Mouse (Mus musculus): ENCODE results near the gene Rcan1.
A peak's percentile ranks its signal among the peaks of the same experiment; 100 is the strongest.
"Not testable (repeated sequence)": the region's sequence is repeated elsewhere in the genome, so short reads cannot be mapped to it uniquely, and the experiment has no call there.

Gene Rcan1

DNA sequence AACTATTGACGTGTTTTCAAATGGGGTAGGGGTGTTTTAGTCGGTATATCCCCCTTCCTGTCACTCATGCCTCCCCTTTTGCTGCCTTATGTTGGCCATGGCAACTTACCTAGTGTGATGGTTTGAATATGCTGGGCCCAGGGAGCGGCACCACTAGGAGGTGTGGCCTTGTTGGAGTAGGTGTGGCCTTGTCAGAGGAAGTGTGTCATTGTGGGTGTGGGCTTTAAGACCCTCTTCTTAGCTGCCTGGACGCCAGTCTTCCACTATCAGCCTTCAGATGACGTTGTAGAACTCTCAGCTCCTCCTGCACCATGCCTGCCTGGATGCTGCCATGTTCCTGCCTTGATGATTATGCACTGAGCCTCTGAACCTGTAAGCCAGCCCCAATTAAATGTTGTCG is at the start of gene Rcan1:
Gene Rcan1, minus strand, starts transcription at position 162 of the 400 bp plus-strand sequence.
- no peak for DNase-seq (ENCODE audit: low spot score in 2 of 2)

DNA sequence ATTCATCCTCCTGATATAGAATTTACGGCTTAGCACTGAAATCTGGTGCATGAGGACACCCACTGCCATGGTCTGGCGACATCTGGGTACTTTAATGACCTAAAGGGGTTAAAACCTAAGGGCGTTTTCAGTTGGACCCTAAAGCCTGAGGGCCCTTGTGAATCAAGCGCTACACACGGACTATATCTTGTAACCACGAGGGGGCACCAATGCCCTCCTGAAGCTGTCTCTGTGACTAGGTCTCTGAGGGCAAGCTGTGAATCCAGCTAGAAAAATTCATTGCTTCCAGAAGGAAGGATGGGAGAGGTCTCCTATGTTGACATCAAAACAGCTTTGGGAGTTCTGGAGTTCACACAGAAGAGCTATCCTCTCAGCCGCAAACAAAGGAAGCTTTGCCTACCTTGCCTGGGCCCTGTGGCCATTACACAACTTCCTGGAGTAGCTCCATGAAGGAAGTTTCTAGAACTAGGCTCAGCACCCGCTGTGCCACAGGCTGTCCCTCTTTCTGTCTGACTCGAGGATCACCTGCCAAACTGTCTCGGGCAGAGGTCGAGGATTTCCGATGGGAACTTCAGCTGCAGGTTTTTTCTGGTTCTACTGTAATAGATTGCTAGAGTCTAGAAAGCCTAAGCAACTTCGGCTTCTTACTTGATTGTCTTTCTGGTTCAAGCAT is 49.3 kb upstream of the Rcan1 start:
- DNase-seq (ENCODE audit: low spot score in 2 of 2), result no peak

DNA sequence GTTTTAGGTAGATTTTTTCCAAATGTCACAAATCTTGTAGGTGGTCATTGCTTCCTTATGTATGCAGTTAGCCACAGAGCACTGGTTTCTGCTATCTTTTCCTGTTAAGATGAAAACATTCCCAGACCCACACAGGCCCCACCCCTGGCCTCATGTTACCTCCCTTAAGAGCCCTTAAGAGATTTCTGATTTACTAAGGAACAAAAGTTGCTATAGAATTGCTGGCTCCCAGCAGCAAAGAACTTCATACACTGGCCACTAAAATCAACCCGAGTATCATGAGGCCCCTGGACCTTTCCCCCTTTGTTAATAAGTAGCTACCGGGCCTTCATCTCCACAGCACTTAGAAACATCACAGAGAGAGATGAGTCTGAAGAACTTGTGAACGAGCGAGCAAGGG is 48.1 kb upstream of the Rcan1 start:
- no peak for DNase-seq (ENCODE audit: low spot score in 2 of 2)

- DNase-seq (ENCODE audit: low spot score in 2 of 2), result peak; percentile 24 to 31
Measured at GRCm38 (mm10) chr16:92516139-92516538, 45.5 kb upstream of the Rcan1 start.

DNA sequence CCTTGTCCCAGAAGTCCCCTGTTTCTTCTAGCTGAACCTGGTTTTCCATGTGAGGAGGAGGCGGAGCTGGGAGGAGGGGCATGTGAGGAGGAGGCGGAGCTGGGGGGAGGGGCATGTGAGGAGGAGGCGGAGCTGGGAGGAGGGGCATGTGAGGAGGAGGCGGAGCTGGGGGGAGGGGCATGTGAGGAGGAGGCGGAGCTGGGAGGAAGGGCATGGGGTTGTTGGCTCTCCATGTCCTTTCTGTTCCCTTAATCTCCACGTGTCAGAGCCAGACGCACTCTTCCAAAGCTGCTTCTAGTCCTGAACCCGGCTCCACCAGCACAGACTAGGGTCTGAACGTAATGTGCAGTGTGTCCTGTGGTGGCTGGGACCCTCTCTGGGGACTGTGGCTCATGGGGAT is 44.2 kb upstream of the Rcan1 start:
- not testable (repeated sequence) for DNase-seq (ENCODE audit: low spot score in 2 of 2)

GRCm38 (mm10) chr16:92511773-92512391 is 41.2 kb upstream of the Rcan1 start:
- no peak for DNase-seq (ENCODE audit: low spot score in 2 of 2)

GRCm38 (mm10) chr16:92510835-92511772 is 40.4 kb upstream of the Rcan1 start:
- DNase-seq (ENCODE audit: low spot score in 2 of 2), result no peak

DNA sequence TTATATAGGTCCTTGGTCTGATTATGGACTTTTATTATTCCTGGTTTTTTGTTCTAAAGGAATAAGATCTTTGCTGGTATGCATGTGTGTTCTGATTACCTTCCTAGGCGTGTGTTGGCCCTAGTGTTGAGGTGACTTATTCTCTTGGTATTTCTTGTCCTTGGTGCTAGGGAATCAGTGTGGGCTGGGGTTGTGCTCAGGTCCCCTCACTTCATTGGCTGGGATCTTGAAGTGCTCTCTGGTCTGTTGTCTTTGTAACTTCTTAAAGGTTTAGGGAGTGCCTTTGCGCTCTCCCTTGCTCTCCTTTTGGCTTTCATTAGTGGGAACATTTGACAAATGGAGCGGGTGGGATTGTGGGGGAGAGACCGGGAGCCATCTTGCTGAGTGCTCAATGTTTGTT is 36.9 kb upstream of the Rcan1 start:
- DNase-seq (ENCODE audit: low spot score in 2 of 2), result no peak

- no peak for DNase-seq (ENCODE audit: low spot score in 2 of 2)
Measured at GRCm38 (mm10) chr16:92503105-92503504, 32.4 kb upstream of the Rcan1 start.

- no peak for DNase-seq (ENCODE audit: low spot score in 2 of 2)
Measured at GRCm38 (mm10) chr16:92500534-92500933, 29.9 kb upstream of the Rcan1 start.

- no peak for DNase-seq (ENCODE audit: low spot score in 2 of 2)
Measured at GRCm38 (mm10) chr16:92499324-92499723, 28.7 kb upstream of the Rcan1 start.

DNA sequence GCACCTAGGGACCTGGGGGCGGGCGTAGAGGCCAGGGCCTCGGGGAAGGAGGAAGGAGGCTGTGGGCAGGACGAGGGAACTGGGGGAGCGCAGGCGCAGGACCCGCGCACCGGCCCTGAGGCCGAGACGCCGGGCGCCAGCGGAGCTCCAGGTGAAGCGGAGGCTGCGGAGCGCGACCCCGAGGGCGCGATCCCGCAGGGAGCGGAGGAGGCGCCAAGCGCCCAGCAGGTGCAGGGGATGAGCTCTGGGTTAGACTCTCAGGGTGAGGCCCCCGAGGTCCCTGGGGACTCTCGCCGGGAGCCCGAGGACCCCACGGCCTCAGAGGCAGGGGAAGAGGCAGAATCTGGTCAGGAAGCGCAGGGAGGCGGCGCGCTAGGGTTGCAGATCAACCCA is 27.9 kb upstream of the Rcan1 start:
- no peak for DNase-seq (ENCODE audit: low spot score in 2 of 2)

- no peak for DNase-seq (ENCODE audit: low spot score in 2 of 2)
Measured at GRCm38 (mm10) chr16:92497851-92498588, 27.4 kb upstream of the Rcan1 start.

- DNase-seq (ENCODE audit: low spot score in 2 of 2), result no peak
Measured at GRCm38 (mm10) chr16:92489356-92489755, 18.7 kb upstream of the Rcan1 start.

DNA sequence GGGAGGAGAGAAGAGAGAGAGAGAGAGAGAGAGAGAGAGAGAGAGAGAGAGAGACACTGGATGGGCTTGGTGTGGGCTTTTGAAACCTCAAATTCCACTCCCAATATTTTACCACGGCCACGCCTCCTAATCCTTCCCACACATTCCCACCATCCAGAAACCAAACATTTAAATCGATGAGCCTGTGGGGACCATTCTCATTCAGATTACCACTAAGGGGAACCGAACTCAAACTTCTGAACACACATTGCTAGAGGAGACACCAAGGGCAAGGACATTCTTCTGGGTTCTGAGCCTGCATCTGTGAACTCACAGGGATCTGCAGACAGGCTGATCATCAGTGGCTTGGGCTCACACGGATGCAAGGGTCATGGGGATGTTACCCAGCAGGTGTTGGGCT is 17.8 kb upstream of the Rcan1 start:
- DNase-seq (ENCODE audit: low spot score in 2 of 2), result no peak

DNA sequence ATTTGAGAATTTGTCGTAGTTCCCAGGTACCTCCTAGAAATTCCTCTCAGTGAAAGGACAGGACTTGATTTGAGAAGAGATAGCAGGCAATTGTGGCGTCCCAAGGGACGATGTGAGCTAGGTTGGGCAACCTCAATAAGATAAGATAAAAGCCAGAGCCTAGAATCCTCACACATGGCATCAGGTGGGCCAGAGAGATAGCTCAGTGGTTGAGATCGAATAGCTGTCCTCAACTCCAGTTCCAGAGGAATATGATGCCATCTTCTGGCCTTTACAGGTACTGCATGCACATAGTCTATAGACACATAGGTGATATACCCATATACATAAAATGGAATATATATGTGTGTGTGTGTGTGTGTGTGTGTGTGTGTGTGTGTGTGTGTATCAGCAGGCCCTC is 16.8 kb upstream of the Rcan1 start:
- no peak for DNase-seq (ENCODE audit: low spot score in 2 of 2)

GRCm38 (mm10) chr16:92487086-92487485 is 16.4 kb upstream of the Rcan1 start:
- DNase-seq (ENCODE audit: low spot score in 2 of 2), result no peak

GRCm38 (mm10) chr16:92485436-92485835 is 14.8 kb upstream of the Rcan1 start, which contains the start of gene Clic6:
TSS of gene Clic6 (plus strand) at chr16:92485736.
- no peak for DNase-seq (ENCODE audit: low spot score in 2 of 2)

DNA sequence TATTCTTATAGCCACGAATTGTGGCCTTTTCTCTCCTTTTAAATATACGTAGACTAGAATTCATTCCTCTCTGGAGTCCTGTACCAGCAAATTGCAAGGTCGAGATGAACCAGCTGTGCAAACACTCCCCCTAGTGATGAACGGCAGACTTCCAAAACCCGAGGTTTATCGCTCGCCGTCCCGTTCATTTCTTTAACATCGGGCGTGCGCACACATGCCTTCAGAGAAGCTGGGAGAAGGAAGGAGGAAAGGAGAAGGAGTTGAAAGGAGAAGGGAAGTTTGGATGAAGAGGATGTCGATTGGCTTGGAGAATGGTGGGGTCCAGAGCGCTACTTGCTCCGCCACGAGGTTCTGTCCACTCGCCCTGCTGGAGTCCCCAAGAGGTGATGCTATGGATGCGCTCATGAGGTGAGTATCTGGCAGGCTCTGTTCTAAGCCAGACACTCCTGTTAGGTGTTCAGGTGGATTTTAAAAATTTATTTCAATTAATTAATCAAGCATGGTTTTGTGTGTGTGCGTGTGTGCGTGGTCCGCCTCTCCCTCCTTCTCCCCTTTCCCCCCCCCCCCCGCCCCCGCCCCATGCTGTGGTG is 8.0 kb upstream of the Rcan1 start:
- peak in 1 of 2 experiments; percentile 32 for DNase-seq (ENCODE audit: low spot score in 2 of 2)

DNA sequence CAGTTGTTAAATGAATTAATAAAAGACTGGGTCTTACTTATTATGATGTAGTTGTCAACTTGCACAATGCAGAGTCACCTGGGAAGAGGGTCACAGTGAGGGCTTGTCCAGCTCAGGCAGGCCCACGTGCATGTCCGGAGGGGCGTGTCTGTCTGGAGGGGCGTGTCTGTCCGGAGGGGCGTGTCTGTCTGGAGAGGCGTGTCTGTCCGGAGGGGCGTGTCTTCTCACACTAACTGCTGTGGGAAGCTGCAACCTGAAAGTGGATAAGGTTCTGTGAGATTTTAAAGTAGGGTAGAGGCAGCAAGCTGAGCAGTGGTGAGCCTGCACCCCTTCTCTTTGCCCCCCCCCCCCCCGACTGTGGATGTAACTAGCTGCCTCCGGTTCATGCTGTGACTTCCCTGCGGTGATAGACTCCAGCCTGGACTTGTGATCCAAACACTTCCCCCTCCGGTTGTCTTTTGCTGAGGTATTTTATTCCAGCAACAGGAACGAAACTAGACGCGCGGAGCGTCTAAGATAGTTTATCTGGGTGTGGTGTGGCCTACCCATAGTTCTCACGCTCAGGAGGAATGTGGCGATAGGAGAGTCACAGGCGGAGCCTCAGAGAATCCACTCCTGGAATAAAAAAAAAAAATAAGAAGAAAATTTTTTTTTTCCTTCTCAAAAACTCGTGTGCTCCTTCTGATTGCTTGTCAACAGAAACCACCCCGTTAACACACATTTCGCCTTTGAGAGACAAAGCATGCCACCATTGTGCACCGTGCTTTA is 4.6 kb upstream of the Rcan1 start:
- no peak for DNase-seq (ENCODE audit: low spot score in 2 of 2)

GRCm38 (mm10) chr16:92472898-92473297 is 2.2 kb upstream of the Rcan1 start:
- DNase-seq (ENCODE audit: low spot score in 2 of 2), result no peak
